Mouse (Mus musculus) midbrain, embryonic 15.5 days (tissue): ENCODE results near the gene Tlk2. TPM values are rescaled to one million over a fixed set of nuclear protein-coding genes. Genes with fewer than 3 reads are reported as not detected.

Source experiments
- ATAC-seq: fragments of 200-750 bp; cut with Nextera tagmentation; replicated peaks from 2 replicates; pipeline ENCODE4 v1.8.0; 2017; ENCODE audit warnings: moderate TSS enrichment
- H3K27ac ChIP-seq: fragments of 300-500 bp; sonication (generic); 2 replicates; pipeline ENCODE4 v1.5.1; 2015; ENCODE audit warnings: mild to moderate bottlenecking, inconsistent platforms
- H3K27me3 ChIP-seq: fragments of 300-500 bp; sonication (generic); replicated peaks from 2 replicates; pipeline ENCODE4 v1.6.1; 2015; ENCODE audit warnings: inconsistent platforms
- H3K36me3 ChIP-seq: fragments of 300-500 bp; sonication (generic); replicated peaks from 2 replicates; pipeline ENCODE4 v1.6.1; 2015; ENCODE audit warnings: inconsistent platforms
- H3K4me1 ChIP-seq: fragments of 300-500 bp; sonication (generic); 2 replicates; pipeline ENCODE4 v1.6.1; 2015; ENCODE audit warnings: inconsistent platforms
- H3K4me2 ChIP-seq: fragments of 300-500 bp; sonication (generic); 2 replicates; pipeline ENCODE4 v1.6.1; 2015; ENCODE audit warnings: inconsistent platforms, mild to moderate bottlenecking, moderate library complexity
- H3K4me3 ChIP-seq: fragments of 300-500 bp; sonication (generic); 2 replicates; pipeline ENCODE4 v1.5.1; 2015; ENCODE audit warnings: mild to moderate bottlenecking, inconsistent platforms
- H3K9ac ChIP-seq: fragments of 300-500 bp; sonication (generic); 2 replicates; pipeline ENCODE4 v1.6.1; 2015; ENCODE audit warnings: mild to moderate bottlenecking, inconsistent platforms
- H3K9me3 ChIP-seq: fragments of 300-500 bp; sonication (generic); 2 replicates; pipeline ENCODE4 v1.6.1; 2016; ENCODE audit warnings: inconsistent platforms
- WGBS: fragments of 180-500 bp; shearing (Covaris S2); methylation state at CpG from one replicate; pipeline ENCODE4 v1.1.7; 2015; ENCODE audit warnings: mixed read lengths; 5-methylcytosine and 5-hydroxymethylcytosine counted together
- polyA plus RNA-seq: library from polyadenylated mRNA; unstranded; fragments of >200 nt; fragmentation: Nextera tagmentation; extraction: Ambion mirVana; gene quantifications from 2 replicates; pipeline ENCODE4 v1.2.1, GENCODE M21; 2015

Gene Tlk2
- polyA plus RNA-seq, 1 experiment from 2014 or later, result 18.8 TPM

DNA sequence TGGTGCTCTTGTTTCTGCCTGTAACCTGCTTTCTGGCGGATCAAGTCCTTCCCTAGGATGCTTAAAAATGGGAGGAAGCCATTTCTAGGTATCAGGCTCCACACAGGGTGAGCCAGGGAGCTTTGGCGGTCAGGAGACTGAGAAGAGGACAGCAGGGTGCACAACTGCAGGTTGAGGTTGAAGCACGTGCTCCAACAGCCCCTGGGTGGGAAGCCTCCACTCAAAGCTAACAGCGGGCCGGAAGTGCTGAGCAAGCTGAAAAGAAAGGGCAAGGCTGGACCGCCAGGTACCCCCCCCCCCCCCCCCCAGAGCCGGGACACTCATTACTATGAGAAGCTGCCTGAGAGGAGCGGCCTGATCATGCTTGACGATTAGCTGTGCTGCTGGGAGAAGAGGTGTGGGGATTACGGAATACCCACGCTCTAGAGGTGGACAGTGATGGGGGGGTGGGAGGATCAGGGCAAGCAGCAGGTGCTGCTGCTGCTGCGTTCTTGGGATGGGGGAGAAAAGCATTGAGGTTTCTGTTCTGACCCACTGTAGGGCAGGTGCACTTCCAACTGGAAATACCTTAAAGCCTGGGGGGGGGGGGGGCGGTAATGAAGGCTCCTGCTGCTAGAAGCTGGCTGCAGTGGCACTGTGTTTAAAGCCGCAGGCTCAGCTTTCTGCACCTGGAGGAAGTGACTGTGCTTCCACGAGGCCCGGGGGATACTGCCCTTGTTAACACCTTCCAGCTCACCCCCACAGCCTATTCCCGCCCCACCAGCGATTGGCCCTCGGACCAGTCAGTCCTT is 27.2 kb upstream of the Tlk2 start:
- H3K27me3 ChIP-seq, result no peaks in the 10 kb centered on the region
- ATAC-seq, result no peak; the same call in 1 of the 2 replicates
- H3K4me1 ChIP-seq, result peaks cover 14% of the 10 kb centered on the region; the same call in 1 of the 2 replicates
- 28% methylated on average over 19 of the region's 19 CpGs for WGBS
- H3K9me3 ChIP-seq, result no peaks in the 10 kb centered on the region
- peak overlapping the region; percentile 37 for H3K4me2 ChIP-seq
- H3K9ac ChIP-seq, result no peak overlapping the region
- no peak overlapping the region; the same call in 1 of the 2 replicates for H3K4me3 ChIP-seq
- no peaks in the 10 kb centered on the region for H3K36me3 ChIP-seq
- no peak overlapping the region for H3K27ac ChIP-seq

DNA sequence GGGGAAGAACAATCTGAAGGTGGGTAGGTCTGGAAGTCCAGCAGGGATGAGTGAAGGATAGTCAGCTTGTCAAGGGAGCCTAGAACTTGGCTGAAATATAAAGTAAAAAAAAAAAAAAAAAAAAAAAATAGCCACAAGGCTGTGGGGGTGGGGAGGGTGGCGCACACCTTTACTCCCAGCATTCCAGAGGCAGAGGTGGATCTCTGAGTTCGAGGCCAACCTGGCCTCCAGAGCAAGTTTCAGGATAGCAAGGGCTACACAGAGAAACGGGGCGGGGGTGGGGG is 26.6 kb upstream of the Tlk2 start:
- H3K36me3 ChIP-seq, result no peaks in the 10 kb centered on the region
- ATAC-seq, result no peak
- WGBS, result 65% methylated on average over 4 of the region's 4 CpGs
- no peaks in the 10 kb centered on the region for H3K27me3 ChIP-seq
- H3K4me3 ChIP-seq, result no peak overlapping the region
- peak overlapping the region; percentile 37 for H3K4me2 ChIP-seq
- no peak overlapping the region for H3K27ac ChIP-seq
- H3K9me3 ChIP-seq, result no peaks in the 10 kb centered on the region
- no peak overlapping the region for H3K9ac ChIP-seq
- H3K4me1 ChIP-seq, result peaks cover 14% of the 10 kb centered on the region; the same call in 1 of the 2 replicates

DNA sequence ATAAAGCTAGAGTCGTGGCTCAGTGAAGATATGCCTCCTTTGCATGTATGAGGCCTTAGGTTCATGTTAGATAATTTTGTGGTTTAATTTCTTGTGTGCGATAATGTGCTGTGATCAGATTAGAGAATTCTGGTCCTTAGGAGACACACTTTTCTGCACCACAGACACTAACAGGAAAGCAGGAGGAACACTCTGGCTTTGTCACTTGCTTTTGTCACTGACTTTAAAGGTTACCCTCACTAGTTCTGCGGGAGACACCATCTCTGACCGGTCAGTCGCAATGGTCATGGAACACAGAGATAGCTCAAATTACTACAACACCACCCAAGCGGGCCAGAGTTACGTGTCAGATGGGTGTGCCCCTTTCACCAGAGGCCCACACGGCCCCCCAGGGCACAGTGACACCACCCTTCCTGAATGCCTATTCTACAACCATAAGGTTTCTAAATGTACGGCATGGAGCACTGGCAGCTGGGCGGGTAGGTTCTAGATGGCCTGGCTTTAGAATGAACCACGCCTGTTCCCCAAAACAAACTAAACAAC is 26.2 kb upstream of the Tlk2 start:
- Histone ChIP-seq H3K4me2 (no peak overlapping the region), H3K36me3 (no peaks in the 10 kb centered on the region), H3K4me1 (peaks cover 14% of the 10 kb centered on the region; the same call in 1 of the 2 replicates), H3K27me3 (no peaks in the 10 kb centered on the region), H3K9ac (no peak overlapping the region), H3K4me3 (no peak overlapping the region), H3K9me3 (no peaks in the 10 kb centered on the region), H3K27ac (no peak overlapping the region)
- no peak for ATAC-seq
- 89% methylated on average over 11 of the region's 11 CpGs for WGBS

DNA sequence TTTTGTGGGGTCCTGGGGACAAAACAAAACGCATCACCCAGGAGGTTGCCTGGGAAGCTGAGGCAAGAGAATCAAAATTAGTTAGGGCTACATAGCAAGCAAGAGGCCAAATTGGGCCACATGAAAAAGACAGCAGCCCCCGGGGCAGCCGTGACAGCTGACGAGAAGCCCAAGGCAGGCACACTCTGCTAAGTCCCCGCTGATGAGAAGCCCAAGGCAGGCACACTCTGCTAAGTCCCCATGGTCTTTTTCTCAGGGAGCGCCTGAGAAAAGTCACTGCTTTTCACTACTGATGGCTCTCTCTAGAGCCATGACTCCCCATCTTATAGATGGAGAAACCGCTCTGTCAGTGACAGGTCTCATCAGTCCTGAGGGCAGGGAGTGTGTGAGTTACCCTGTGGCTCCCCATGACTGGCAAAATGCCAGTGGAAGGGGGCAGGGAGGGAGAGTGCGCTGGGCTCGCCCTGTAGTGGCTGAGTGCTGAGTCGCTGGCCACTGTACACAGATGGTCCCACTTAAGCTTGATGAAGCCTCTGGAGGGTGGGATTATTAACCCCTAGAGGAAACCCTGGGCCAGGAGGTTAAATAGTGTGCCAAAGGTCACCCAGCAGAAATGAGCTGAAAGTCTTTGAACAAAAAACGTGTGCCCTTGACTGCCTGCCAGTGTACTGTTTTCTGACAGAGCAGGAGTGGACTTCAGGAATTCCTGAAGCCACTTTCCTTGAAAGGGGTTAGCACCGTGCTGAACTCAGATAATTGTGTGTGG is 25.4 kb upstream of the Tlk2 start:
- Histone ChIP-seq H3K36me3 (no peaks in the 10 kb centered on the region), H3K4me3 (no peak overlapping the region), H3K4me2 (no peak overlapping the region), H3K9me3 (no peaks in the 10 kb centered on the region), H3K27ac (no peak overlapping the region), H3K4me1 (peaks cover 14% of the 10 kb centered on the region; the same call in 1 of the 2 replicates), H3K27me3 (no peaks in the 10 kb centered on the region), H3K9ac (no peak overlapping the region)
- 25% methylated on average over 12 of the region's 12 CpGs for WGBS
- peak; percentile 70; the same call in 1 of the 2 replicates for ATAC-seq

DNA sequence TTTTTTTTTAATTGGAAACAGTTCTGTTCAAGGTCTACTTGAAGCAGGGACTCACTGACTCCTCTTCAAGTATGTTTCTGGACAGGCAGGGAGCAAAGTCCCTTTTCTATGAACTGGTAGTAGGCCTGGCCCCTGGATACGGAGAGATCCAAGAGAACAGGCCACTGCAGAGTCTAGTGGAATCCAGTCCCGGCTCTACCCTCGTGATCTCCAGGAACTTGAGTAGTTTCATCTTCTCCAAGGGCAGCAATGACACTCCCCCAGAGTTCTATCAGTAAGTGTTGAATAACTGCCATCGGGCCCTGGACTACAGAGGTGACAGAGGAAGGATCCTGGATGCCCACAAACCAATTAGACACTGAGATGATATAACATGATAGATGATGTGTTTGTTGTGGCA is 22.7 kb upstream of the Tlk2 start:
- Histone ChIP-seq H3K9me3 (no peaks in the 10 kb centered on the region), H3K27me3 (no peaks in the 10 kb centered on the region), H3K4me3 (no peak overlapping the region), H3K36me3 (no peaks in the 10 kb centered on the region), H3K4me1 (peaks cover 14% of the 10 kb centered on the region; the same call in 1 of the 2 replicates), H3K9ac (no peak overlapping the region), H3K4me2 (no peak overlapping the region), H3K27ac (no peak overlapping the region)
- WGBS, result 82% methylated on average over 4 of the region's 4 CpGs
- no peak for ATAC-seq

DNA sequence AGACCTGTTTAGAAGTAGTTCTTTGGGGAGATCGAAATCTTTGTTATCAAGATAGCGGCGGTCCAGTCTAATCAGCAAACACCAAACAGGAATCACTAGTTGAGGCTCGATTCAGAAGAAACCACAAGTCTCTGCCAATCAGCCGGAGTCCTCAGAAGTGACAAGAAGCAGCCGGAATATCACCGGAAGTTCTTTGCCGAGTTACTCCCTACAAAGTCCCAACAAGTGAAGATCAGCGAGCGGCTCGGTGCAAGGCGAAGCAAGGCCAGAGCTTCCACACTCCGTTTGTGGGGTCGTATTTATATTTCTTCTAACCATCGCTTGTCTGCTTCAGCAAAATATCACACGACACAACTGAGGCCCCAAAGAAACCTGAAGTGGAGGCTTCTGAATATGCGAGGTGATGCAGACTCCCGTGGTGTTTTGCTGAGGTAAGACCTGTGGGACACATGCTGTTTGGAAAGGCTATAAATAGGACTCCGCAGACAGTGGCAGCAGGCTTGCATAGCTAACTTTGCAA is 21.8 kb upstream of the Tlk2 start:
- H3K4me2 ChIP-seq, result no peak overlapping the region
- H3K4me1 ChIP-seq, result peaks cover 7% of the 10 kb centered on the region; the same call in 1 of the 2 replicates
- H3K9me3 ChIP-seq, result no peaks in the 10 kb centered on the region
- 88% methylated on average over 19 of the region's 19 CpGs for WGBS
- H3K9ac ChIP-seq, result no peak overlapping the region
- no peaks in the 10 kb centered on the region for H3K36me3 ChIP-seq
- H3K27me3 ChIP-seq, result no peaks in the 10 kb centered on the region
- ATAC-seq, result no peak
- no peak overlapping the region for H3K4me3 ChIP-seq
- no peak overlapping the region for H3K27ac ChIP-seq

DNA sequence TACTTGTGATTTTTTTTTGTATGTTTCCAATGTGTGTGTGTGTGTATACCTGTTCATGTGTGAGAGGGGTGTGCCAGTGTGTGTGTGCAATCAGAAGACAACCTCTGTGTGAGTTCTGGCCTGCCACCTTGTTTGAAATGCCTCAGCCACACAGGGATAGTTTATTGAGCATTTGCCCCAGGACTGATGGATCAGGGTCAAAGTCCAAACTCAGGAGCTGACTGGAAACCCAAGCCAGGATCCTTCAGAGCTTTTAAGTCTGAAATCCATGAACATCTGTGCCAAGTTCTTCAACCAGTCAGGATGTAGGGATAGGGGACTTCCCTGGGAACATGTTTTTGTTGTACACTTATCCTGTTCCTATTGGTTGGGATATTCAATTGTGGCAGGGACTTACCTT is 20.6 kb upstream of the Tlk2 start:
- no peak overlapping the region for H3K4me3 ChIP-seq
- no peaks in the 10 kb centered on the region for H3K9me3 ChIP-seq
- no peaks in the 10 kb centered on the region for H3K27me3 ChIP-seq
- no peak overlapping the region for H3K27ac ChIP-seq
- ATAC-seq, result no peak
- no peaks in the 10 kb centered on the region for H3K36me3 ChIP-seq
- peaks cover 6% of the 10 kb centered on the region; the same call in 1 of the 2 replicates for H3K4me1 ChIP-seq
- H3K9ac ChIP-seq, result no peak overlapping the region
- H3K4me2 ChIP-seq, result no peak overlapping the region

DNA sequence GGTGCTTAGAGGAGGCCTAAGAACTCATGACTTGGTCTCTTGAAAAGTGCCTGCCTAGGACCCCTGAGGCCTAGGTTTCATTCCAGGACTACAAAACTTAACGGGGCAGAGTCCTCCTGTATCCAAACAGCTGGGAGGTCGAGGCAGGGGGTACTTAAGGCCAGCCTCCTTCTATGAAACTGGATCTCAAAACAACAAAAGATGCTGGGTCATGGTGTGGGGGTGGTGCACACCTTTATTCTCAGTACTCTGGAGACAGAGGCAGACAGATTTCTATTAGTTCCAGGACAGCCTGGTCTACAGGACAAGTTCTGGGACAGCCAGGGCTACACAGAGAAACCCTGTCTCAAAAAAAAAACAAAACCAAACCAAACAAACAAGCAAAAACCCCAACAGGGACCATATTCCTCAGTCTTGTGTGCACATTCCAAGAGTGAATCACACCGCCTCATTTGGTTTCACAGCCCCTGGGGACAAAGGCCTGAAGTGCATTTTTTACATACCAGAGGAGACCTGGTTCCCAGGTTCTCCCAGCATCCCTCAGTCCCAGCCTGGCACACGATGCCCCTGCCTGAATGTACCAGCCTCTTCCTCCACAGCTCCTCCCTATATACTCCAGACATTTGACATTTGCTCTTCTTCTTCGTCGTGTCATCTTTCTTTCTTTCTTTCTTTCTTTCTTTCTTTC is 18.8 kb upstream of the Tlk2 start:
- Histone ChIP-seq H3K27me3 (no peaks in the 10 kb centered on the region), H3K9ac (no peak overlapping the region), H3K4me3 (no peak overlapping the region), H3K36me3 (no peaks in the 10 kb centered on the region), H3K4me1 (no peaks in the 10 kb centered on the region), H3K4me2 (no peak overlapping the region), H3K9me3 (no peaks in the 10 kb centered on the region), H3K27ac (no peak overlapping the region)
- no peak for ATAC-seq
- WGBS, result 63% methylated on average over 6 of the region's 6 CpGs

DNA sequence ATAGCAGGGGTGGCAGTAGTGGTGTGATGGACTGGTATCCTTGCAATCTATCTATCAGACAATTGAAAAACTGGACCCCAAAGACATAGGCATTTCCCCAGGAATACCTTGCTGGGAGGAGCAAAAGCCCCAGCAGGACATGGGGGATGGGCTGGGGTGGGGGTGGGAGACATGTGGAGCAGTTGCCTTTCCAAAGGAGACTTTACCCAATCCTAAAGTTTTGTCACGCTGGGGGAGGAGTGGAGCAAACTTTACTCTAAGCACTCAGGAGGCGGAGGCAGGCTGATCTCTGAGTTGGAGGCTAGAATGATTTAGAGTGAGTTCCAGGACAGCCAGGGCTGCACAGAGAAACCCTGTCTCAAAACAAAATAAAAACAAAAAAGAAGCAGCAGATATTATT is 17.2 kb upstream of the Tlk2 start:
- Histone ChIP-seq H3K4me3 (no peak overlapping the region), H3K36me3 (no peaks in the 10 kb centered on the region), H3K4me1 (no peaks in the 10 kb centered on the region), H3K27ac (no peak overlapping the region), H3K9me3 (no peaks in the 10 kb centered on the region), H3K27me3 (no peaks in the 10 kb centered on the region), H3K9ac (no peak overlapping the region), H3K4me2 (no peak overlapping the region)
- 94% methylated on average over 2 of the region's 2 CpGs for WGBS
- no peak for ATAC-seq

DNA sequence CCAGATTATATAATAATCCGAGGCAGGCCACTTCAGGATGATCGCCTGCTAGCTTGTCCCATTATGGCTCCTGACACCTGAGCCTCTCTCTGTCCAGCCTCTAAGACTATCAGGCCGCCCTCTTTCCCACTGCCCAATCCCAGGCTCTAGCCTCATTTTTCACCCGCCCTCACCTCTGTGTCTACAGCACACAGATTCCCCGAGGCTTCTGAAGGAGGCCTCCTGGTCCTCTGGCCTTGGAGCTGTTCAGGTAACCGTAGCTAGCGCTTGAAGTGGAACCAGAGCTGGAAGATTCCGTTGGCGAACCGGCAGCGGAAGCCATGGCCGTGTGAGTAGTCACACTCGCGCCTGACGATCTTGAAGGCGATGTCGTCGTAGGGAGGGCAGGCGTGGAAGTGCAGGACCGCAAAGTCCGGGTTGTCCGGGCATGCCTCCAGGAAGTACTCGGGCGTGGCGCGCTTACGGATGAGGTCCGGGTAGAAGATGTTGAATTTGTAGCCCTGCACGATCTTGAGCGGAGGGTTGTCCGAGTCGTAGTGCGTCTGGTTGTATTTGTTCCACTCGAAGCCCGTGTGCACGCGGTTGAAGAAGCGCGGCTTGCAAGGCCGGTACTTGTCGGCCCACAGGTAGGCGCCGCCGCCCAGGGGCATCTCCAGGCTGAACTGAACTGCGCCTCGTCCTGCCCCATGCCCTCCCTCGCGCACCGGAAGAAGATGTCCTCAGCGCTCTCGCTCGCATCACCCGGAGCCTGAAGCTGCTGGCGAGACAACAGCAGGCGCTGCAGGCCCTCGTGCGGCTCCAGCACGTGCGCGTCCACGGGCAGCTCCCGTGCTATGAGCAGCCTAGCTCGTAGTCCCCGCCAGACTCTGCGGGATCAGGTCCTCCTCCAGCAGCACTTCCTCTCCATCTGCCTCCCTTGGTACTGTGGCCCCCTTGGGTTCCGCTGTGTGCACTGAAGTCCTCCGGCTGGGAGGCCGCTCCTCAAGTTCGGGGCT is 13.8 kb upstream of the Tlk2 start:
- Histone ChIP-seq H3K27me3 (no peaks in the 10 kb centered on the region), H3K9ac (no peak overlapping the region), H3K9me3 (no peaks in the 10 kb centered on the region), H3K4me3 (no peak overlapping the region), H3K4me2 (no peak overlapping the region), H3K4me1 (no peaks in the 10 kb centered on the region), H3K36me3 (no peaks in the 10 kb centered on the region), H3K27ac (no peak overlapping the region)
- ATAC-seq, result no peak
- 89% methylated on average over 69 of the region's 69 CpGs for WGBS

DNA sequence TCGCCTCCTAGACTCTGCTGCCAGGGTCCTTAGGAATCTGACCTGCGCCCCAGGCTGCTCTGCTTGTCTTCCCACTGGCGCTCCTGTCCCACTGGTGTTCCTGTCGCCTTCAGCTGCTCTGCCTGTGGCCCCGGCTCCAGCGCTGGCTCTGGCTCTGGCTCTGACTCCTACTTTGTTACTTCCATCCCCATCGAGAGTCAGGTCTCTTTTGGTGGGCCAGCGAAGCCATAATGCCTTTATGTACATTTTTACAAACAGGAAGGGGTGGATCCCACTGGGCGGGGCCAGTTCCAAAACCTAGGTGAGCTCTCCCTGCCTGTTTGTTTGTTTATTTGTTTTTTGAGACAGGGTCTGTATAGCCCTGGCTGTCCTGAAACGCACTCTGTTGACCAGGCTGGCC is 11.8 kb upstream of the Tlk2 start:
- Histone ChIP-seq H3K4me2 (no peak overlapping the region), H3K4me3 (no peak overlapping the region), H3K27me3 (no peaks in the 10 kb centered on the region), H3K9me3 (no peaks in the 10 kb centered on the region), H3K27ac (no peak overlapping the region), H3K4me1 (no peaks in the 10 kb centered on the region), H3K9ac (no peak overlapping the region), H3K36me3 (no peaks in the 10 kb centered on the region)
- 91% methylated on average over 10 of the region's 10 CpGs for WGBS
- ATAC-seq, result no peak
